Mouse (Mus musculus) neutrophil, adult 5-6 weeks (primary cell): ENCODE results near the gene Dpf2. TPM values are rescaled to one million over a fixed set of nuclear protein-coding genes. Genes with fewer than 3 reads are reported as not detected.
A peak's percentile ranks its signal among the peaks of the same experiment; 100 is the strongest.
"Not testable (repeated sequence)": the region's sequence is repeated elsewhere in the genome, so short reads cannot be mapped to it uniquely, and the experiment has no call there.

Experiments used
- ATAC-seq: fragments of 151-379, 151-347 bp; 2 replicates; pipeline ENCODE4 v1.8.0; 2017; ENCODE audit warnings: mild to moderate bottlenecking, moderate TSS enrichment; ENCODE audit not compliant: insufficient number of reproducible peaks, poor library complexity, low FRiP score, severe bottlenecking; ENCODE audit errors: extremely low read depth
- total RNA-seq: library from RNA; stranded (forward); fragments of 200-1000 nt; gene quantifications from 2 replicates; pipeline ENCODE4 v1.2.3, GENCODE M21; 2017

The Dpf2 gene
- total RNA-seq, 1 experiment from 2014 or later, result 80.0 TPM

- no peak for ATAC-seq
These were observed 2.6 kb downstream of the Dpf2 start for GRCm38 (mm10) chr19:5910221-5910620.

DNA sequence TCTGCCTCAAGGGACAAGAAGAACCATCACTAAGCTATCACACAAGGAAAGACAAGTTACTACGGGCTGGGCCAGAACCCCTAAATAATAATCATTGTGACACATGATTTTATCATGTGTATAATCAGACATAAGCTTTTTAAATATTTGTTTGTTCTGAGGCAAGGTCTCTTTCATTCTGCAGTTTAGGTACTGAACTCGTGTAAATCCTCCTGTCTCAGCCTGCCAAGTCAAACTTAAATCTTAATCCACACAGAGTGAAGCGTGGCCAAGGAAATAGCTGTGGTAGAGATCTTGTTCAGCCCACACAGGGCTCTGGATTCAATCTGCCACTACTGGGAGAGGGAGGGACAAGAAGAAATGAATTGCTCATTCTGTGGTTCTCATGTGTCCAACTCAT is 5.5 kb downstream of the Dpf2 start:
- ATAC-seq, result no peak

- peak; percentile 86 for ATAC-seq
These were observed 18.7 kb downstream of the Dpf2 start, which contains the start of gene Tigd3 for GRCm38 (mm10) chr19:5894002-5894678. Tigd3 (minus strand) TSS chr19:5894149.

DNA sequence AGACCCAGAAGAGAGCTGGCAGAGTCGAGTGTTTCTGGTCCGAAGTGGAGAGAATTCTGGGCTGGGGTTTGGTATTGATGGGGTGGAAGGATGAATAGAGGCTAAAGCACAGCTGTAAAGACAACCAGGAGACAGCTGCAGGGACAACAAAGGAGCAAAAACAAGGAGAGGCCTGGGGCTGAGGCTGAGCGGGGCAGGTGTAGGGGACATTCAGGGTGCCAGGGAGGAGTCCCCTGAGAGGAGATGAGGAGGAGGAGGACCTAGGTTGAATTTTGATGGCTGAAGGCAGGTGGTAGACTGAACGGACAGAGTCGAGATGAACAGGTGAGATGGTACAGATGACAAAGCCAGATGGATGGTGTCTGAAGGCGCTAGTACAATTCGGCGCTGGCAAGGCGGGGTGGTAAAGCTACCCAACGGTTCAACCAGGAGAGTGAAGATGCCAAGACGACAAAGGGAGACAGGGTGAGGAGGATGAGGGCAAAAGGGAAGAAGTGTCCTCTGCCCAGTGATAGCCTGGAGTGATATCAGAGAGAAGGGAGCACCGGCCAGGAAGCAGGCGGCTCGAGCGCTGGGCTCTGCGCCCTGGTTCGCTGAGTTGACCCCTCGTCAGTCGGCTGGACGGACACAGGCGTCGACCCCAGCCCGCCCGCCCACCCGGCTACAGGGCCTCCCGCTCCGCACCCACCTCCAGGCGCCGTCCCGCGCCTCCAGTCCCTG is 19.4 kb downstream of the Dpf2 start:
- no peak for ATAC-seq

GRCm38 (mm10) chr19:5892735-5893134 is 20.1 kb downstream of the Dpf2 start:
- no peak for ATAC-seq

DNA sequence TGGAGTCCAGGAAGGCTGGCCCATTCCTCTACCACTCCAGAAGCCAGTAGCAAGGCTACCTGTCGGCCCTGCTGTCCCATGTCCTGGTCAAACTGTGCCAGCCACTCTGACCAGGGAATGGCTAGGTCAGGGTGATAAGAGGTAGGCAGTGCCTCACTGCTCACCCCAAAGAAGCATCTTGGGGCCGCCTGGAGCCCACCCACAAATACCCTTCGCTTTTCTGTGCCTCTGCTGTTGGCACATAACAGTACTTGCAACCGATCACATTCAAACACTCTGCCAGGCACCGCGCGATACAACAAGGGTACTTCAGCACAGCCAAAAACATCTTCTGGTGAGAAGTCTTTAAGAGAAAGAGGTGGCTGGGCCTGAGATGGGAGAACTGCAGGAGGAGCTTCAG is 20.5 kb downstream of the Dpf2 start:
- no peak for ATAC-seq

GRCm38 (mm10) chr19:5891521-5892258 is 21.1 kb downstream of the Dpf2 start:
- no peak for ATAC-seq

DNA sequence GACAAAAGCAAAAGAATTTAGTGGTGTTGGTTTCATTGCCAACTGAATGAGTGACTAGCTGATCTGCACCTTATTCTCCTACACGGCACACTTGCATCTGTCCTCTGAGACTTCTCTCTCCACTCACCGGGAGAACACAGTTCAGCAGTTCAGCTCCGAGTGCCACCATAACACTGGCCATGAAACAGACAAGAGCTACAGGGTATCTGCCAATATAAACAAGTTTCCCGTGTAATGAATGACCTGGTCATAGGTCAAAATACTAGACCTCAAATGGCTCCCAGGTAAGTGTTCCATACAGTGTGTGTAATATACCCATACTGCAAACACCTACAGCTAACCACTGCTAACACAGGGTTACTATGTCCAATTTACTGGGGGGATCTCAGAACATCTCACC is 23.6 kb downstream of the Dpf2 start:
- no peak for ATAC-seq

DNA sequence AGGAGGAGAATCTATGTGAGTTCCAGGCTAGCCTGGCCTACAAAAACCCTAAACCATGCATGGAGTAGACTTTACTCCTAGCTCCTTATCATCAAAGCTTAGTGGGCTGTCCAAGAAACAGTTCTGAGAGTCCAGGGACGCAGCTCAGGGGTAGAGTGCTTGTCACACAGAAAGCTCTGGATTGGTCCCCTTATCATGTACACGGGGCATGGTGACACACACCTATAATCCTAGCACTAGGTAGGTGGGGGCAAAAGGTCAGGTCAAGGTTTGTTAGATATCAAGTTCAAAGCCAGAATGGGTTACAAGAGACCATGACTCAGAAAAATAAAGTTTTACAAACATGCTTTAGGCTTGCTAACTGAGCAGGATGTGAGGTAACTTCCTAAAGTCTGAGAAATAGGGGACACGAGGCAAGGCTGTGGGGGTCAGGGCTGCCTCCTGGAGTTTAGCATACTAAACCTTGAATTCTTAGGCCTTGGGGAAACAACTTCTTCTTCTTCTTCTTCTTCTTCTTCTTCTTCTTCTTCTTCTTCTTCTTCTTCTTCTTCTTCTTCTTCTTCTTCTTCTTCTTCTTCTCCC is 25.5 kb downstream of the Dpf2 start:
- no peak for ATAC-seq

DNA sequence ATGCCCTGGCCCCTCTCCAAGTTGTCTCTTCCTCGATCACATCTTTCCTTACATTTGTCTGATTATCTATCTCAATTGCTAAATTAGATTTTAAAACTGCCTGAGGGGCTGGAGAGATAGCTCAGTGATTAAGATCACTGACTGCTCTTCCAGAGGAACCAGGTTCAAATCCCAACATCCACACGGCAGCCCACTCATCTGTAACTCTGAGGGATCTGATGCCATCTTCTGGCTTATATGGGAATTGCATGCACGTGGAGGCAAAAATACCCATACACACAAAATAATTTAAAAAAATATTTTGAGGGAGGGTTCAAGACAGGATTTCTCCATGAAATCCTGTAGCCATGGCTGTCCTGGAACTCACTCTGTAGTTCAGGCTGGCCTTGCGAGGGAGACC is 27.0 kb downstream of the Dpf2 start:
- no peak for ATAC-seq

DNA sequence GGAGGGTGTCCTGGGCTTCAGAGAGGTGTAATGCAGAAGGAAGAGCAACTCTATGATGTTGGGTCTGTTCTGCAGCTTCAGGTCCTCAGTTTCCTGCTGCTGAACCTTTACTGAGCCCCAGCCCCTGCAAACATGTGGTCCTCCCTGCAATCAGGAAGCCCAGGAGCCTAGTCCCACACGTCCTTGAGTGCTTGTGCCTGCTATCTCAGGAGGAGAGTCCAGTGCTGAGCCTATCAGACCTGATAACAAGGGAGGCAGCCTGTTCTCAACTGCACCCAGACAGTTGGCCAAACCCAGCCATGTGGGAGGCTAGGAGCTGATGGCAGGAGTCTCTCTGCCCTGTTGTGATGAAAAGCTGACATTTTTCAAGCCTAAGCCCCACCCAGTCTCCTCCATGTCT is 28.9 kb downstream of the Dpf2 start:
- ATAC-seq, result no peak

DNA sequence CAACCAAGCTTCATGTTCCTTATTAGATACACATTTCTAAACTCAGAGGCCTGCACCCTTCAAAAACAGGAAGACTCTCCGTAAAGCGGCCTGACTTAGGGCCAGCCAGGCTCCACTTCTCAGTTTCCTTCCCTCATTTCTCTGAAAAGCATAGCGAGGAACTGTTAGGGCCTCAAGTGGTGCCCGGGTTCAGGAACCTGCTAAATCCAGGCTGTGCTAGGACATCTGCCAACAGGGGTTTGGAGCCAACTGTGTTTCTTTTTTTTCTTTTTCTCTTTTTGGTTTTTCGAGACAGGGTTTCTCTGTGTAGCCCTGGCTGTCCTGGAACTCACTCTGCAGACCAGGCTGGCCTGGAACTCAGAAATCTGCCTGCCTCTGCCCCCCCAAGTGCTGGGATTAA is 30.7 kb downstream of the Dpf2 start:
- ATAC-seq, result not testable (repeated sequence)

DNA sequence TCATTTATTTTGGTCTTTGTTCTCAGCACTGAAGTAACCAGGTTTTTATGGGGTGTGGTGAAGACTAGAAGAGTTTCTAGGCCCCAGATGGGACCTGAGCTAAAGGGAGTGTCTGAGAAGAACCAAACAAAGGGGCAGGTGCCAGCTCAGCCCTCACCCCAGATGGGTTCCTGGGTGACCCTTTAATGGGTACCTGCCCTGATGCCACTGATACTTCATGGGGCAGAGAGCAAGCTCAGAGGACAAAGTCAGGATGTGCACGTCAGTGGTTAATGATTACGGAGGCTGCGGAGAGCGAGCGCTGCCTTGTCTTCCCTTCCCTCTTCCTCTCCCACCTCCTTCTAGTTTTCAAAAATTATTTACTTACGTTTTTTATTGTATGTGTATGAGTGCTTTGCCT is 31.7 kb downstream of the Dpf2 start:
- no peak for ATAC-seq

GRCm38 (mm10) chr19:5879735-5880134 is 33.1 kb downstream of the Dpf2 start:
- ATAC-seq, result no peak

DNA sequence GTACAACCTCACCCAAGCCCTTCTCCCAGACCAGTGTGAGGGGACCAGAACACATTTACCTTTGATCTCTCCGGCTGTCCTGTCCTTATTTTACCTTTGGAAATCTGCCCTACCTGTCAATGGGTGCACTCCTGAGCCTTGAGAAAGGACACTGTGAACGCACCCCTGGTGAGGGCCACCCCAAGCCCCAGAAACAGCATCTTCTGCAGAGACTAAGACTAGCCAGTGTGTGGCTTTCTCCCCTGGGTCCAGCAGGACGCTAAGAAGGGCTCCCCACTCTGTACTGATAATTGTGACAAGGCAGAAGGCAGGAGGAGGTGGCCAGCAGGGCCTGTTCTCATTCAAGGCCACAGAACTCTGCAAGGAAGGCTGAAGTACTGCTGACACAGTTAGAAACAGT is 33.9 kb downstream of the Dpf2 start:
- no peak for ATAC-seq

GRCm38 (mm10) chr19:5878362-5878722 is 34.5 kb downstream of the Dpf2 start:
- no peak for ATAC-seq

DNA sequence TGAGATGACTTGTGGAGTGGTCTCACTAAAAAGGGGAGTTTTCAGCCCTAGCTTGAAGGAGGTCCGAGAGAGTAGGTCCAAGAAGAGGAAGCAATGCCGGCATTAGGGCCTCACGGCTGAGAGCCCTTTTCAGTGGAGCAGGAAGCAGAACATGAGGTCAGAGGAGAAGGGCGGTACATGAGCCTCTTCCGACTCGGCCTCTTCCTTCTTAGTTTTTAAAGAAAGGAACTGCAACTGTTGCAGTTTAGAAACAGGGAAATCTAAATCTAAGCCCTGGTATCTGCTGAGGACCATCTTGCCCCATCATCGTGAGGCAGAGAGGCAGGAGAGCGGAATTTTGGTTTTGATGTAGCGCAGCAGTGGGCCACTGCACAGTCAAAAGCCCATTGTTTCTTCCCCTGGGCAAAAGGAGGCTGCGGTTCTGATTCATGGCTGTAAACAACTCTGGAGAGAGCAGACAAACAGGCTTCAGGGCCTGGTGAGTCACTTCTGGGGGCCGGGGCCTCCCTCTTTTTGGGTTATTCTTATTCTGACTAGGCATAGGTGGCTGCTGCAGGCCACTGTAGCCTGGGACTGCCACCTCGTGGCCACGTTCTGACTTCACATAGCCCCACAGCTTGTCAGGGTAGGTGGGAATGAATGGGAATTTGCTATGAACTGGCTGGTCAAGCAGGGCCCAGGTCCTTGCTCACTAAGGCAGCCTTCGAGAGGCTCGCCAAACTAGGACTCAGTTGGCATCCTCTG is 35.0 kb downstream of the Dpf2 start, which contains the start of gene Slc25a45:
Gene Slc25a45, plus strand, starts transcription at position 191 of the 744 bp plus-strand sequence.
- ATAC-seq, result peak; percentile 69

- ATAC-seq, result peak; percentile 73
These were observed 37.8 kb downstream of the Dpf2 start, which contains the start of gene Frmd8 for GRCm38 (mm10) chr19:5874969-5875480. Frmd8 (minus strand) TSS chr19:5875274.
